Mouse (Mus musculus): ENCODE measurements around the gene Mbd3.
"Not testable (repeated sequence)": the region's sequence is repeated elsewhere in the genome, so short reads cannot be mapped to it uniquely, and the experiment has no call there.

The Mbd3 gene

GRCm38 (mm10) chr10:80367954-80368353, 31.4 kb downstream of the Mbd3 start:
- no peak for DNase-seq

- no peak for DNase-seq
Measured at GRCm38 (mm10) chr10:80365736-80366135, 33.6 kb downstream of the Mbd3 start.

- DNase-seq = no peak
Measured at GRCm38 (mm10) chr10:80363734-80364133, 35.6 kb downstream of the Mbd3 start.

- peak; percentile 37 to 39 for DNase-seq
Measured at GRCm38 (mm10) chr10:80357994-80358639, 41.2 kb downstream of the Mbd3 start.

GRCm38 (mm10) chr10:80357336-80357735, 42.0 kb downstream of the Mbd3 start:
- DNase-seq = peak in 1 of 2 experiments; percentile 9

- peak in 1 of 2 experiments; percentile 18 for DNase-seq
Measured at GRCm38 (mm10) chr10:80356737-80357136, 42.6 kb downstream of the Mbd3 start.

GRCm38 (mm10) chr10:80356001-80356682, 43.2 kb downstream of the Mbd3 start, which contains the start of gene Plk5:
TSS of gene Plk5 (plus strand) at chr10:80356459.
- DNase-seq = no peak

GRCm38 (mm10) chr10:80355431-80355830, 43.9 kb downstream of the Mbd3 start:
- DNase-seq = no peak

- DNase-seq = no peak
Measured at GRCm38 (mm10) chr10:80352727-80353126, 46.6 kb downstream of the Mbd3 start.

GRCm38 (mm10) chr10:80351896-80352295, 47.5 kb downstream of the Mbd3 start:
- no peak for DNase-seq

GRCm38 (mm10) chr10:80350292-80350691, 49.1 kb downstream of the Mbd3 start:
- peak; percentile 94 for DNase-seq

- DNase-seq = no peak
Measured at GRCm38 (mm10) chr10:80348981-80349380, 50.4 kb downstream of the Mbd3 start.

GRCm38 (mm10) chr10:80348244-80348781, 51.0 kb downstream of the Mbd3 start, which contains the start of gene Adamtsl5:
TSS of gene Adamtsl5 (minus strand) at chr10:80348412.
- DNase-seq = peak; percentile 83 to 85

GRCm38 (mm10) chr10:80347514-80347967, 51.8 kb downstream of the Mbd3 start:
- no peak for DNase-seq

- DNase-seq = not testable (repeated sequence)
Measured at GRCm38 (mm10) chr10:80345929-80346328, 53.4 kb downstream of the Mbd3 start.

GRCm38 (mm10) chr10:80345122-80345521, 54.2 kb downstream of the Mbd3 start:
- no peak for DNase-seq

GRCm38 (mm10) chr10:80344131-80344661, 55.2 kb downstream of the Mbd3 start:
- DNase-seq = no peak

GRCm38 (mm10) chr10:80343425-80343895, 55.9 kb downstream of the Mbd3 start:
- DNase-seq = no peak

- peak; percentile 74 to 76 for DNase-seq
Measured at GRCm38 (mm10) chr10:80342749-80343424, 56.5 kb downstream of the Mbd3 start.

All from B cell, adult 2 months (primary cell).